Mouse (Mus musculus) liver, adult 2 months (tissue): ENCODE data around the gene Pdx1.

Source experiments
- CTCF ChIP-seq: fragments of 200-500 bp; IDR thresholded peaks from 2 replicates; pipeline ENCODE4 v1.5.1; 2011; ENCODE audit warnings: low read depth, low read length, control low read depth
- POLR2A ChIP-seq: fragments of 200-500 bp; IDR thresholded peaks from 2 replicates; pipeline ENCODE4 v1.6.1; 2011; ENCODE audit warnings: low read length, control low read depth; ENCODE audit not compliant: insufficient read depth; ENCODE audit errors: extremely low read depth

DNA sequence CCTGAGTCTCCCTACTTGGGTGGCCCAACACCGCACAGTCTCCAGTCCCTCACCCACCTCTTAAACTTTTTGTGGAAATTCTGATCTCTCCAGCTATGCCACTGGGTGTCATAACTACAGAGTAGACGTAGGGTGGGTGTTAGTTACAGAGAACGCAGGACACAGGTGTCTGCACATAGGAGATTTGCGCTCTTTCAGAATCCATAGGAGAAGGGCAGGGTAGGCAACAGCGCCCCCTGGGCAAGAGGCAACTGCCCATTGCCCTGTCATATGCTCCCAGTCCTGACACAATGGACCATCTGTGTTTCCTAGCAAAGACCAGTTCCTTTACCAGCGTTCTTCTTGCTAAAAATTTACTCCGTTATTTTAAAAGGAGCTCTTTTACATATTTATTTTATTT lies 48.2 kb downstream of the Pdx1 start:
- TF ChIP-seq CTCF (peak; percentile 77), POLR2A (no peak)
